Mouse (Mus musculus) lung, postnatal 0 days (tissue): ENCODE measurements at regions not wholly inside any gene's neighbourhood (a gene's known extent, or its start where the extent isn't known, plus 50 kb on each side); places are given as distances from the start of the nearest gene placed in this dataset.

Source experiments
- CTCF ChIP-seq: IDR thresholded peaks from 2 replicates; pipeline ENCODE4 v1.5.1; 2016; ENCODE audit warnings: antibody characterized with exemption, mild to moderate bottlenecking
- EP300 ChIP-seq: IDR thresholded peaks from 2 replicates; pipeline ENCODE4 v1.6.1; 2016; ENCODE audit warnings: antibody characterized with exemption, mild to moderate bottlenecking, control low read depth

GRCm38 (mm10) chr13:97631872-97632402 lies 128.5 kb downstream of the Gm10260 start:
- TF ChIP-seq EP300 (no peak), CTCF (no peak)
